ENCODE assay signal across 23 mouse cellular contexts in genomic region chr11:120063326-120063725, GRCm38 (mm10). TPM values are rescaled to one million over a fixed set of nuclear protein-coding genes. Genes with fewer than 3 reads are reported as not detected.
A peak's percentile ranks its signal among the peaks of the same experiment; 100 is the strongest.
DNase-seq lines count a peak whose midpoint lies in the region; ATAC-seq and TF ChIP-seq lines count a peak whose summit lies in the region.
"Had no signal": no experiment of that assay in that cellular context is flagged by ENCODE, and none has a peak within 500 bp of the region (broad histone marks: within the 10 kb centered on the region; RNA-seq: fewer than 3 reads in every experiment).

No protein-coding gene starts in this region.

- no peak overlapping the region for H3K4me3 ChIP-seq in liver, postnatal 0 days (ENCODE audit: low read depth, low read length)
- no peak overlapping the region for H3K4me3 ChIP-seq in liver, embryonic 12.5 days
- peak overlapping the region; percentile 33 to 45 (median 35) for H3K4me3 ChIP-seq in CH12.LX (replicated peaks in 1 of 3; ENCODE audit: low read depth in 2 of 3, low read length in 2 of 3, poor library complexity in 1 of 3)
- H3K4me3 ChIP-seq in bone marrow macrophage, adult 2 months (ENCODE audit: insufficient read depth, low read length), result no peak overlapping the region
- no peak overlapping the region for H3K4me3 ChIP-seq in stomach, postnatal 0 days (ENCODE audit: low read depth, low read length)
- H3K4me3 ChIP-seq: embryonic facial prominence, embryonic 10.5 days; embryonic facial prominence, embryonic 12.5 days; forebrain, embryonic 10.5 days; forebrain, embryonic 12.5 days had no signal

- no peak for TF ChIP-seq RAD21 in CH12.LX (IDR thresholded peaks at IDR 0.05; ENCODE audit: low read depth, low read length)

- in situ Hi-C loops in CH12.LX (cut with MboI; ENCODE audit: low pct_ligation_motif_present, low pct_unique_long_range_greater_than_20kb, low sequenced_read_pairs), result no loop called here

- WGBS in liver, postnatal 0 days (ENCODE audit: insufficient replicate concordance), result 72% methylated on average over 5 of the region's 5 CpGs
- 59% methylated on average over 5 of the region's 5 CpGs for WGBS in liver, embryonic 12.5 days (ENCODE audit: insufficient replicate concordance)
- WGBS in stomach, postnatal 0 days, result 79% methylated on average over 5 of the region's 5 CpGs

- DNase-seq in liver, postnatal 0 days, result no peak
- DNase-seq in CH12.LX (ENCODE audit: extremely low read depth) (peak; percentile 84), MN1 (ENCODE audit: low spot score) (no peak)
- no peak for DNase-seq in stomach, postnatal 0 days (ENCODE audit: low spot score)
- no peak for DNase-seq in gastrocnemius, adult 8-10 months (ENCODE audit: low spot score in 2 of 2)
- DNase-seq: adrenal gland, adult 8-10 months; adrenal gland, postnatal 14 days; adrenal gland, postnatal 36 days; B cell, adult 2 months; cerebellum, adult 11-12 months; cerebellum, adult 2 months; cerebellum, adult 9-10 months had no signal

- peak; percentile 56; the same call in 1 of the 2 replicates for TF ChIP-seq POLR2A in CH12.LX (IDR thresholded peaks at IDR 0.05; ENCODE audit: low read depth, low read length)
- TF ChIP-seq POLR2A in bone marrow macrophage, adult 2 months (IDR thresholded peaks at IDR 0.05; ENCODE audit: borderline replicate concordance, low read depth, low read length), result no peak

- dilution Hi-C loops in CH12.LX (cut with MboI; ENCODE audit: extremely low pct_ligation_motif_present, extremely low pct_unique_long_range_greater_than_20kb, low sequenced_read_pairs), result no loop called here

- no peaks in the 10 kb centered on the region for H3K36me3 ChIP-seq in liver, postnatal 0 days (replicated peaks; ENCODE audit: insufficient read depth, low read length)
- 0 out of 2 replicates have a peak, but pooled peaks cover 9% of the 10 kb centered on the region for H3K36me3 ChIP-seq in liver, embryonic 12.5 days
- peaks cover 5 to 30% of the 10 kb centered on the region in 2 experiments for H3K36me3 ChIP-seq in CH12.LX (replicated peaks in 1 of 2; ENCODE audit: control insufficient read depth in 1 of 2, insufficient read depth in 1 of 2, low read length in 1 of 2)
- no peaks in the 10 kb centered on the region for H3K36me3 ChIP-seq in stomach, postnatal 0 days (ENCODE audit: control insufficient read depth, insufficient read depth, low read length)

- no peaks in the 10 kb centered on the region for H3K79me2 ChIP-seq in CH12.LX (replicated peaks; ENCODE audit: control insufficient read depth, extremely low read depth, insufficient read depth, poor library complexity, severe bottlenecking)

- H3K4me2 ChIP-seq in liver, postnatal 0 days (ENCODE audit: low read depth, low read length), result peak overlapping the region; percentile 35; the same call in 1 of the 2 replicates
- no peak overlapping the region for H3K4me2 ChIP-seq in liver, embryonic 12.5 days
- H3K4me2 ChIP-seq in CH12.LX (ENCODE audit: insufficient read depth, low read depth, poor library complexity, severe bottlenecking), result no peak overlapping the region
- H3K4me2 ChIP-seq in stomach, postnatal 0 days (replicated peaks; ENCODE audit: low read depth), result no peak overlapping the region
- H3K4me2 ChIP-seq: embryonic facial prominence, embryonic 12.5 days; forebrain, embryonic 12.5 days had no signal

- no peaks in the 10 kb centered on the region for H3K27me3 ChIP-seq in liver, postnatal 0 days (ENCODE audit: insufficient read depth, low read length)
- no peaks in the 10 kb centered on the region for H3K27me3 ChIP-seq in liver, embryonic 12.5 days (replicated peaks)
- no peaks in the 10 kb centered on the region for H3K27me3 ChIP-seq in CH12.LX (replicated peaks)
- H3K27me3 ChIP-seq in stomach, postnatal 0 days (ENCODE audit: control insufficient read depth, insufficient read depth, low read length), result no peaks in the 10 kb centered on the region
- H3K27me3 ChIP-seq: embryonic facial prominence, embryonic 12.5 days; forebrain, embryonic 12.5 days; Patski had no signal

- H3K9ac ChIP-seq in liver, postnatal 0 days (replicated peaks), result no peak overlapping the region
- no peak overlapping the region for H3K9ac ChIP-seq in liver, embryonic 12.5 days
- H3K9ac ChIP-seq in CH12.LX (ENCODE audit: insufficient read depth, low read depth), result no peak overlapping the region
- no peak overlapping the region for H3K9ac ChIP-seq in stomach, postnatal 0 days (ENCODE audit: low read length)
- H3K9ac ChIP-seq: embryonic facial prominence, embryonic 12.5 days; forebrain, embryonic 12.5 days had no signal

- peak overlapping the region; percentile 64 for H3K27ac ChIP-seq in liver, postnatal 0 days (ENCODE audit: low read depth)
- no peak overlapping the region for H3K27ac ChIP-seq in liver, embryonic 12.5 days
- peak overlapping the region; percentile 54; the same call in 1 of the 2 replicates for H3K27ac ChIP-seq in CH12.LX (ENCODE audit: insufficient read depth, low read depth)
- H3K27ac ChIP-seq in bone marrow macrophage, adult 2 months (ENCODE audit: insufficient read depth, low read depth, low read length), result peak overlapping the region; percentile 20; the same call in 1 of the 2 replicates
- H3K27ac ChIP-seq in stomach, postnatal 0 days (replicated peaks), result no peak overlapping the region
- H3K27ac ChIP-seq: embryonic facial prominence, embryonic 10.5 days; embryonic facial prominence, embryonic 12.5 days; forebrain, embryonic 10.5 days; forebrain, embryonic 12.5 days had no signal

- TF ChIP-seq CTCF in liver, postnatal 0 days (IDR thresholded peaks at IDR 0.05; ENCODE audit: low read depth), result no peak
- no peak for TF ChIP-seq CTCF in CH12.LX (conservative IDR thresholded peaks at IDR 0.05 in 1 of 2, IDR thresholded peaks at IDR 0.05 in 1 of 2; ENCODE audit: low read depth in 2 of 2, low read length in 2 of 2)
- TF ChIP-seq CTCF in bone marrow macrophage, adult 2 months (IDR thresholded peaks at IDR 0.05; ENCODE audit: low read depth, low read length), result no peak
- no peak for TF ChIP-seq CTCF in stomach, postnatal 0 days (IDR thresholded peaks at IDR 0.05; ENCODE audit: low read depth)

- TF ChIP-seq EP300 in liver, postnatal 0 days (IDR thresholded peaks at IDR 0.05; ENCODE audit: low read depth), result no peak
- TF ChIP-seq EP300 in CH12.LX (IDR thresholded peaks at IDR 0.05; ENCODE audit: low read length), result no peak
- no peak for TF ChIP-seq EP300 in stomach, postnatal 0 days (optimal IDR thresholded peaks at IDR 0.05)

- no peaks in the 10 kb centered on the region for H3K9me3 ChIP-seq in liver, postnatal 0 days (ENCODE audit: low read length)
- no peaks in the 10 kb centered on the region for H3K9me3 ChIP-seq in liver, embryonic 12.5 days (replicated peaks)
- H3K9me3 ChIP-seq in CH12.LX (replicated peaks; ENCODE audit: low read length), result no peaks in the 10 kb centered on the region
- no peaks in the 10 kb centered on the region for H3K9me3 ChIP-seq in stomach, postnatal 0 days (ENCODE audit: control insufficient read depth, low read length)
- H3K9me3 ChIP-seq: embryonic facial prominence, embryonic 10.5 days; embryonic facial prominence, embryonic 12.5 days; forebrain, embryonic 10.5 days; forebrain, embryonic 12.5 days had no signal

- no peak for ATAC-seq in liver, postnatal 0 days
- no peak for ATAC-seq in liver, embryonic 12.5 days
- no peak for ATAC-seq in stomach, postnatal 0 days (ENCODE audit: low FRiP score, low TSS enrichment)
- ATAC-seq: activated CD4-positive, CD25-positive, alpha-beta regulatory T cell, adult 4 months; CD4-positive, CD25-positive, alpha-beta regulatory T cell, adult 4 months; forebrain, embryonic 14.5 days; forebrain, embryonic 16.5 days; Patski had no signal

- peaks cover 13% of the 10 kb centered on the region for H3K4me1 ChIP-seq in liver, postnatal 0 days (ENCODE audit: insufficient read depth)
- H3K4me1 ChIP-seq in liver, embryonic 12.5 days, result peaks cover 8% of the 10 kb centered on the region
- H3K4me1 ChIP-seq in CH12.LX (ENCODE audit: control insufficient read depth in 1 of 2, insufficient read depth in 2 of 2), result peaks cover 22 to 61% of the 10 kb centered on the region in 2 experiments
- peaks cover 21% of the 10 kb centered on the region for H3K4me1 ChIP-seq in bone marrow macrophage, adult 2 months (ENCODE audit: control insufficient read depth, insufficient read depth, low read length)
- H3K4me1 ChIP-seq in stomach, postnatal 0 days (replicated peaks; ENCODE audit: control insufficient read depth, insufficient read depth), result no peaks in the 10 kb centered on the region
- H3K4me1 ChIP-seq: embryonic facial prominence, embryonic 12.5 days; forebrain, embryonic 12.5 days had no signal

RNA-seq across cellular contexts. Expression of gene Aatk, which starts 16.4 kb away (rescaled TPM):
- 0.72 and 0.89 TPM in 2 replicates for polyA plus RNA-seq in liver, postnatal 0 days (2015; fragmentation: Nextera tagmentation; extraction: Ambion mirVana)
- 0.37 and 0.49 TPM in 2 replicates for polyA plus RNA-seq in liver, embryonic 12.5 days (2016; fragmentation: Nextera tagmentation; extraction: Ambion mirVana)
- total RNA-seq in CH12.LX (2012; rRNA removed) (0.08 and 0.17 TPM in 2 replicates), CH12.LX (2014; rRNA removed) (0.07 and 0.19 TPM in 2 replicates)
- 0.21 and 0.42 TPM in 2 replicates for polyA plus RNA-seq in CH12.LX (2012; ENCODE audit: insufficient read length, low read depth)
- polyA plus RNA-seq in bone marrow macrophage, adult 2 months (2012; ENCODE audit: insufficient read depth, insufficient read length, missing spikeins), result 9.5 and 9.9 TPM in 2 replicates
- polyA plus RNA-seq in stomach, postnatal 0 days (2015; fragmentation: Nextera tagmentation; extraction: Ambion mirVana), result 1.6 and 2.1 TPM in 2 replicates
- total RNA-seq in gastrocnemius, adult 8-10 months (2022), result 1 to 10 TPM; 2.3 to 5.0 (median 3.1) TPM
- polyA plus RNA-seq: activated CD4-positive, CD25-positive, alpha-beta regulatory T cell, adult 4 months; CD4-positive, CD25-positive, alpha-beta regulatory T cell, adult 4 months had no signal

RNA-seq across cellular contexts. Expression of gene Cep131, which starts 23.3 kb away (rescaled TPM):
- 3.1 and 3.9 TPM in 2 replicates for polyA plus RNA-seq in liver, postnatal 0 days (2015; fragmentation: Nextera tagmentation; extraction: Ambion mirVana)
- polyA plus RNA-seq in liver, embryonic 12.5 days (2016; fragmentation: Nextera tagmentation; extraction: Ambion mirVana), result 10.5 and 11.4 TPM in 2 replicates
- total RNA-seq in CH12.LX (2012; rRNA removed) (15.9 and 20.9 TPM in 2 replicates), CH12.LX (2014; rRNA removed) (1.7 and 2.3 TPM in 2 replicates)
- polyA plus RNA-seq in CH12.LX (2012; ENCODE audit: insufficient read length, low read depth), result 10.2 and 12.7 TPM in 2 replicates
- 13.5 and 13.8 TPM in 2 replicates for polyA plus RNA-seq in bone marrow macrophage, adult 2 months (2012; ENCODE audit: insufficient read depth, insufficient read length, missing spikeins)
- polyA plus RNA-seq in stomach, postnatal 0 days (2015; fragmentation: Nextera tagmentation; extraction: Ambion mirVana), result 5.8 and 6.3 TPM in 2 replicates
- total RNA-seq in gastrocnemius, adult 8-10 months (2022), result 1 to 10 TPM; 5.0 to 9.2 (median 7.5) TPM

RNA-seq across cellular contexts. Expression of gene Tepsin, which starts 35.2 kb away (rescaled TPM):
- polyA plus RNA-seq in liver, postnatal 0 days (2015; fragmentation: Nextera tagmentation; extraction: Ambion mirVana), result 3.8 and 4.2 TPM in 2 replicates
- polyA plus RNA-seq in liver, embryonic 12.5 days (2016; fragmentation: Nextera tagmentation; extraction: Ambion mirVana), result 9.3 and 11.3 TPM in 2 replicates
- total RNA-seq in CH12.LX (2012; rRNA removed), result 22.1 and 22.3 TPM in 2 replicates
- 13.7 and 14.5 TPM in 2 replicates for total RNA-seq in CH12.LX (2014; rRNA removed)
- polyA plus RNA-seq in CH12.LX (2012; ENCODE audit: insufficient read length, low read depth), result 13.0 and 14.2 TPM in 2 replicates
- 20.2 and 21.8 TPM in 2 replicates for polyA plus RNA-seq in bone marrow macrophage, adult 2 months (2012; ENCODE audit: insufficient read depth, insufficient read length, missing spikeins)
- 8.3 and 11.5 TPM in 2 replicates for polyA plus RNA-seq in stomach, postnatal 0 days (2015; fragmentation: Nextera tagmentation; extraction: Ambion mirVana)
- 1 to 10 TPM; 4.9 to 5.8 (median 5.4) TPM for total RNA-seq in gastrocnemius, adult 8-10 months (2022)

RNA-seq across cellular contexts. Expression of gene Ndufaf8, which starts 35.4 kb away (rescaled TPM):
- polyA plus RNA-seq in liver, postnatal 0 days (2015; fragmentation: Nextera tagmentation; extraction: Ambion mirVana), result 63.4 and 65.4 TPM in 2 replicates
- polyA plus RNA-seq in liver, embryonic 12.5 days (2016; fragmentation: Nextera tagmentation; extraction: Ambion mirVana), result 64.4 and 68.1 TPM in 2 replicates
- 88.0 and 103 TPM in 2 replicates for total RNA-seq in CH12.LX (2012; rRNA removed)
- 38.6 and 46.3 TPM in 2 replicates for total RNA-seq in CH12.LX (2014; rRNA removed)
- polyA plus RNA-seq in CH12.LX (2012; ENCODE audit: insufficient read length, low read depth), result 50.2 and 59.5 TPM in 2 replicates
- polyA plus RNA-seq in bone marrow macrophage, adult 2 months (2012; ENCODE audit: insufficient read depth, insufficient read length, missing spikeins), result 21.1 and 37.7 TPM in 2 replicates
- polyA plus RNA-seq in stomach, postnatal 0 days (2015; fragmentation: Nextera tagmentation; extraction: Ambion mirVana), result 84.8 and 84.9 TPM in 2 replicates
- total RNA-seq in gastrocnemius, adult 8-10 months (2022), result 10 to 100 TPM; 34.0 to 46.3 (median 41.0) TPM

Comparison
In these comparisons a context has a peak if more than half of its experiments do, and no peak if none do; other contexts are left out.
1. H3K27ac ChIP-seq: peak in liver, postnatal 0 days (single experiment), CH12.LX (single experiment) and bone marrow macrophage, adult 2 months (single experiment); none in liver, embryonic 12.5 days (single experiment) and stomach, postnatal 0 days (single experiment).
2. H3K4me3 ChIP-seq: peak in CH12.LX (3 of 3); none in liver, postnatal 0 days (single experiment), liver, embryonic 12.5 days (single experiment), bone marrow macrophage, adult 2 months (single experiment) and stomach, postnatal 0 days (single experiment).